Mouse (Mus musculus): ENCODE data around the gene Ntf5. TPM values are rescaled to one million over a fixed set of nuclear protein-coding genes. Genes with fewer than 3 reads are reported as not detected.
A peak's percentile ranks its signal among the peaks of the same experiment; 100 is the strongest.

Ntf5 gene
- polyA plus RNA-seq, 1 experiment from 2014 or later, result 1.2 TPM

- Histone ChIP-seq H3K36me3 (ENCODE audit: control insufficient read depth, insufficient read depth, low read length) (peaks cover under 1% of the 10 kb centered on the region; the same call in 1 of the 2 replicates), H3K4me3 (ENCODE audit: low read depth, low read length) (no peak overlapping the region), H3K27ac (ENCODE audit: low read depth, low read length) (no peak overlapping the region), H3K9me3 (ENCODE audit: control insufficient read depth, low read length) (no peaks in the 10 kb centered on the region), H3K4me1 (replicated peaks; ENCODE audit: control insufficient read depth, insufficient read depth, low read length) (peaks cover 15% of the 10 kb centered on the region), H3K9ac (ENCODE audit: low read depth, low read length) (no peak overlapping the region), H3K4me2 (replicated peaks; ENCODE audit: low read depth, low read length) (no peak overlapping the region), H3K27me3 (ENCODE audit: control insufficient read depth, insufficient read depth, low read length) (no peaks in the 10 kb centered on the region)
- 24% methylated on average over 6 of the region's 6 CpGs for WGBS
- DNase-seq (ENCODE audit: low spot score), result no peak
- no peak for ATAC-seq (ENCODE audit: low FRiP score)
Observed at GRCm38 (mm10) chr7:45437046-45437445, 23.6 kb downstream of the Ntf5 start.

GRCm38 (mm10) chr7:45437521-45438276 lies 24.2 kb downstream of the Ntf5 start, which contains the start of gene Ruvbl2:
TSS of gene Ruvbl2 (minus strand) at chr7:45438096.
- H3K4me1 ChIP-seq (replicated peaks; ENCODE audit: control insufficient read depth, insufficient read depth, low read length), result peaks cover 15% of the 10 kb centered on the region
- no peak within 1 kb of the TSS for H3K27ac ChIP-seq (ENCODE audit: low read depth, low read length)
- ATAC-seq (ENCODE audit: low FRiP score) (no peak), DNase-seq (ENCODE audit: low spot score) (no peak)
- no peaks in the 10 kb centered on the region for H3K27me3 ChIP-seq (ENCODE audit: control insufficient read depth, insufficient read depth, low read length)
- no peak within 1 kb of the TSS for H3K4me3 ChIP-seq (ENCODE audit: low read depth, low read length)
- WGBS, result 25% methylated on average over 19 of the region's 19 CpGs
- no peak within 1 kb of the TSS for H3K4me2 ChIP-seq (replicated peaks; ENCODE audit: low read depth, low read length)
- H3K36me3 ChIP-seq (ENCODE audit: control insufficient read depth, insufficient read depth, low read length), result no peaks in the 10 kb centered on the region
- H3K9ac ChIP-seq (ENCODE audit: low read depth, low read length), result no peak within 1 kb of the TSS
- H3K9me3 ChIP-seq (ENCODE audit: control insufficient read depth, low read length), result no peaks in the 10 kb centered on the region

GRCm38 (mm10) chr7:45443526-45444420 lies 30.3 kb downstream of the Ntf5 start:
- no peaks in the 10 kb centered on the region for H3K36me3 ChIP-seq (ENCODE audit: control insufficient read depth, insufficient read depth, low read length)
- no peak overlapping the region for H3K27ac ChIP-seq (ENCODE audit: low read depth, low read length)
- no peaks in the 10 kb centered on the region for H3K4me1 ChIP-seq (replicated peaks; ENCODE audit: control insufficient read depth, insufficient read depth, low read length)
- no peak overlapping the region for H3K4me3 ChIP-seq (ENCODE audit: low read depth, low read length)
- H3K9me3 ChIP-seq (ENCODE audit: control insufficient read depth, low read length), result no peaks in the 10 kb centered on the region
- no peak overlapping the region for H3K9ac ChIP-seq (ENCODE audit: low read depth, low read length)
- DNase-seq (ENCODE audit: low spot score), result no peak
- no peaks in the 10 kb centered on the region for H3K27me3 ChIP-seq (ENCODE audit: control insufficient read depth, insufficient read depth, low read length)
- 90% methylated on average over 22 of the region's 22 CpGs for WGBS
- H3K4me2 ChIP-seq (replicated peaks; ENCODE audit: low read depth, low read length), result no peak overlapping the region
- ATAC-seq (ENCODE audit: low FRiP score), result no peak

GRCm38 (mm10) chr7:45446589-45446988 lies 33.1 kb downstream of the Ntf5 start:
- no peaks in the 10 kb centered on the region for H3K4me1 ChIP-seq (replicated peaks; ENCODE audit: control insufficient read depth, insufficient read depth, low read length)
- no peak overlapping the region for H3K9ac ChIP-seq (ENCODE audit: low read depth, low read length)
- no peak overlapping the region for H3K27ac ChIP-seq (ENCODE audit: low read depth, low read length)
- no peaks in the 10 kb centered on the region for H3K27me3 ChIP-seq (ENCODE audit: control insufficient read depth, insufficient read depth, low read length)
- H3K36me3 ChIP-seq (ENCODE audit: control insufficient read depth, insufficient read depth, low read length), result no peaks in the 10 kb centered on the region
- DNase-seq (ENCODE audit: low spot score) (no peak), ATAC-seq (ENCODE audit: low FRiP score) (no peak)
- H3K9me3 ChIP-seq (ENCODE audit: control insufficient read depth, low read length), result no peaks in the 10 kb centered on the region
- H3K4me2 ChIP-seq (replicated peaks; ENCODE audit: low read depth, low read length), result no peak overlapping the region
- no peak overlapping the region for H3K4me3 ChIP-seq (ENCODE audit: low read depth, low read length)

DNA sequence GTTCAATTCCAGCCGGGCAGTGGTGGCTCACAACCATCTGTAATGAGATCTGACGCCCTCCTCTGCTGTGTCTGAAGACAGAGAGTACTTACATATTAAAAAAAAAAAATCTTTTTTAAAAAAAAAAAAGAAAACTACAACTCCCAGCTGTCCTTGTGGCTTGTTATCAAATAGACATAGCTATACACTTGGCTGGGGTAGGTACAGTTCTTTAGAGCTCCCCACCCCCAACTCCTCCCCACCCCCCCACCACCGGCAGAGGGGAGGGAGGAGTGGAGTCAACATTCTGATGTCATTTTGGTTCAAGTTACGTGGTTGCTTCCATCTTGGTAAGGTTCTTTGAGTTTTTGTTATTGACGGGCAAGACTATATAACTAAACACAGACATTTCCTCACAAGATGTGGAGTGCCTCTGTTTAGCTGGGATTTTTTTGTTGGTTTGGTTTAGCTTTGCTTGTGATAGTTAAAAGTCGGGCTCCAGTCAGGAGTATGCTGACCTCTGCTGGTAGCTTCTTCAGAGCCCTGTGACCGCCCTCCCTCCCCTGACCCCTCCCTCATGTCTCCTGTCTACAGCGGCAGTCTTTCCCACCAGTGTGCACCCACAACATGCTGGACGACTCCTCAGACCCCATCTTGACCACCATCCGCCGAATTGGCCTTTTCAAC lies 34.0 kb downstream of the Ntf5 start:
- H3K27me3 ChIP-seq (ENCODE audit: control insufficient read depth, insufficient read depth, low read length), result no peaks in the 10 kb centered on the region
- H3K27ac ChIP-seq (ENCODE audit: low read depth, low read length), result no peak overlapping the region
- 28% methylated on average over 11 of the region's 11 CpGs for WGBS
- no peaks in the 10 kb centered on the region for H3K4me1 ChIP-seq (replicated peaks; ENCODE audit: control insufficient read depth, insufficient read depth, low read length)
- no peak overlapping the region for H3K4me2 ChIP-seq (replicated peaks; ENCODE audit: low read depth, low read length)
- no peaks in the 10 kb centered on the region for H3K36me3 ChIP-seq (ENCODE audit: control insufficient read depth, insufficient read depth, low read length)
- DNase-seq (ENCODE audit: low spot score) (peak; percentile 49), ATAC-seq (ENCODE audit: low FRiP score) (no peak)
- no peak overlapping the region for H3K9ac ChIP-seq (ENCODE audit: low read depth, low read length)
- no peaks in the 10 kb centered on the region for H3K9me3 ChIP-seq (ENCODE audit: control insufficient read depth, low read length)
- no peak overlapping the region for H3K4me3 ChIP-seq (ENCODE audit: low read depth, low read length)

GRCm38 (mm10) chr7:45449974-45450373 lies 36.5 kb downstream of the Ntf5 start:
- Histone ChIP-seq H3K4me1 (replicated peaks; ENCODE audit: control insufficient read depth, insufficient read depth, low read length) (no peaks in the 10 kb centered on the region), H3K4me2 (replicated peaks; ENCODE audit: low read depth, low read length) (no peak overlapping the region), H3K27me3 (ENCODE audit: control insufficient read depth, insufficient read depth, low read length) (no peaks in the 10 kb centered on the region), H3K27ac (ENCODE audit: low read depth, low read length) (no peak overlapping the region), H3K4me3 (ENCODE audit: low read depth, low read length) (no peak overlapping the region), H3K9me3 (ENCODE audit: control insufficient read depth, low read length) (no peaks in the 10 kb centered on the region), H3K9ac (ENCODE audit: low read depth, low read length) (no peak overlapping the region), H3K36me3 (ENCODE audit: control insufficient read depth, insufficient read depth, low read length) (peaks cover 3% of the 10 kb centered on the region; the same call in 1 of the 2 replicates)
- WGBS, result 100% methylated on average over 1 of the region's 1 CpGs
- DNase-seq (ENCODE audit: low spot score) (no peak), ATAC-seq (ENCODE audit: low FRiP score) (no peak)

DNA sequence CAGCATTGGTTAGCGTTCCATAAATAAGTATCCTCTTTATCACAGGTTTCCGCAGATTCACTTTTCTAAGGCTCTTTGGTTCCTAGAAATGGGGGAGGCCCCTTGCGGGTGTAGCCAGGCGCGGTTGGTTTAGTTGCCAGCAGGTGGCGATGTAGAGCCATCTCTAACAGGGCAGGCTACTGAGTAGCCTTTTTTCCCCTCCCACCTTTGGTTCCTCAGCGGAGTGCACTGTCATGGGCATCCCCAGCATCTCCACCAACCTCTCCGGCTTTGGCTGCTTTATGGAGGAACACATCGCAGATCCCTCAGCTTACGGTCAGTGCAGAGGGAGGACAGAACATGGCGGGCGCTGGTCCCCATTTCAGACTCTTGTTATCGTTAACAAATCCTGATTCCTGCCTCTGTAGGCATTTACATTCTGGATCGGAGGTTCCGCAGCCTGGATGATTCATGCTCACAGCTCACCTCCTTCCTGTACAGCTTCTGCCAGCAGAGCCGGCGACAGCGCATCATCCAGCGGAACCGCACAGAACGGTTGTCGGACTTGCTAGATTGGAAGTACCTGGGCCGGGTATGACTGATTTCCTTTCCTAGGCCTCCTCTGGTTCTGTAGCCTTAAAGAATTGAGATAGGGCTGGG lies 38.0 kb downstream of the Ntf5 start:
- Histone ChIP-seq H3K4me1 (replicated peaks; ENCODE audit: control insufficient read depth, insufficient read depth, low read length) (no peaks in the 10 kb centered on the region), H3K9ac (ENCODE audit: low read depth, low read length) (no peak overlapping the region), H3K9me3 (ENCODE audit: control insufficient read depth, low read length) (no peaks in the 10 kb centered on the region), H3K4me3 (ENCODE audit: low read depth, low read length) (no peak overlapping the region), H3K27ac (ENCODE audit: low read depth, low read length) (no peak overlapping the region), H3K4me2 (replicated peaks; ENCODE audit: low read depth, low read length) (no peak overlapping the region), H3K27me3 (ENCODE audit: control insufficient read depth, insufficient read depth, low read length) (no peaks in the 10 kb centered on the region), H3K36me3 (ENCODE audit: control insufficient read depth, insufficient read depth, low read length) (peaks cover 3% of the 10 kb centered on the region; the same call in 1 of the 2 replicates)
- WGBS, result 54% methylated on average over 23 of the region's 23 CpGs
- peak; percentile 90 for DNase-seq (ENCODE audit: low spot score)
- ATAC-seq (ENCODE audit: low FRiP score), result peak; percentile 71; the same call in 1 of the 2 replicates

DNA sequence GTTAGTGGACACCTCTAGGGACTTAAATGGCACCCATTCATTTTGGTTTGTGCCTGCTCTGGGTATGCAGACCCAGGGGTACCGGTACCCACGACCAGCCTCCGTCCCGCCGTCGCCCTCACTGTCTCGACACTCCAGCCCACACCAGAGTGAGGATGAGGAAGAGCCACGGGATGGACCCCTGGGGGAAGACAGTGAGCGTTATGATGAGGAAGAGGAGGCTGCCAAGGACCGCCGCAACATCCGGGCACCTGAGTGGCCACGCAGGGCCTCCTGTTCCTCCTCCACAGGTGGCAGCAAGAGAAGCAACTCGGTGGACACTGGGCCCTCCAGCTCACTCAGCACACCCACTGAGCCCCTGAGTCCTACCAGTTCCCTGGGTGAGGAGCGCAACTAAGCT lies 41.5 kb downstream of the Ntf5 start:
- H3K36me3 ChIP-seq (ENCODE audit: control insufficient read depth, insufficient read depth, low read length), result peaks cover 5% of the 10 kb centered on the region
- 82% methylated on average over 15 of the region's 15 CpGs for WGBS

More for the DNA sequence above, 41.5 kb downstream of the Ntf5 start:
- H3K9ac ChIP-seq (ENCODE audit: low read depth, low read length), result no peak overlapping the region
- no peak overlapping the region for H3K4me2 ChIP-seq (replicated peaks; ENCODE audit: low read depth, low read length)
- DNase-seq (ENCODE audit: low spot score) (no peak), ATAC-seq (ENCODE audit: low FRiP score) (no peak)
- no peaks in the 10 kb centered on the region for H3K9me3 ChIP-seq (ENCODE audit: control insufficient read depth, low read length)
- peaks cover 9% of the 10 kb centered on the region; the same call in 1 of the 2 replicates for H3K4me1 ChIP-seq (replicated peaks; ENCODE audit: control insufficient read depth, insufficient read depth, low read length)
- no peak overlapping the region for H3K4me3 ChIP-seq (ENCODE audit: low read depth, low read length)
- H3K27me3 ChIP-seq (ENCODE audit: control insufficient read depth, insufficient read depth, low read length), result no peaks in the 10 kb centered on the region
- H3K27ac ChIP-seq (ENCODE audit: low read depth, low read length), result no peak overlapping the region
